Mouse (Mus musculus) intestine, postnatal 0 days (tissue): ENCODE results near the gene Dnajb5. TPM values are rescaled to one million over a fixed set of nuclear protein-coding genes. Genes with fewer than 3 reads are reported as not detected.

Experiments
- ATAC-seq: fragments of 200-750 bp; cut with Nextera tagmentation; 2 replicates; pipeline ENCODE4 v1.8.0; 2017; ENCODE audit warnings: mild to moderate bottlenecking, moderate TSS enrichment, moderate library complexity
- H3K27ac ChIP-seq: fragments of 300-500 bp; sonication (generic); 2 replicates; pipeline ENCODE4 v1.5.1; 2014; ENCODE audit warnings: mild to moderate bottlenecking, low read depth, low read length, moderate library complexity
- H3K27me3 ChIP-seq: fragments of 300-500 bp; sonication (generic); replicated peaks from 2 replicates; pipeline ENCODE4 v1.6.1; 2014; ENCODE audit warnings: low read length, mixed read lengths; ENCODE audit not compliant: control insufficient read depth, insufficient read depth
- H3K36me3 ChIP-seq: fragments of 300-500 bp; sonication (generic); 2 replicates; pipeline ENCODE4 v1.6.1; 2014; ENCODE audit warnings: mild to moderate bottlenecking, moderate library complexity; ENCODE audit not compliant: control insufficient read depth, insufficient read depth
- H3K4me1 ChIP-seq: fragments of 300-500 bp; sonication (generic); replicated peaks from 2 replicates; pipeline ENCODE4 v1.6.1; 2014; ENCODE audit warnings: antibody characterized with exemption, low read length, mixed read lengths; ENCODE audit not compliant: control insufficient read depth, insufficient read depth
- H3K4me2 ChIP-seq: fragments of 300-500 bp; sonication (generic); replicated peaks from 2 replicates; pipeline ENCODE4 v1.6.1; 2014; ENCODE audit warnings: low read depth, mild to moderate bottlenecking, moderate library complexity
- H3K4me3 ChIP-seq: fragments of 300-500 bp; sonication (generic); 2 replicates; pipeline ENCODE4 v1.5.1; 2014; ENCODE audit warnings: low read depth, low read length
- H3K9ac ChIP-seq: fragments of 300-500 bp; sonication (generic); 2 replicates; pipeline ENCODE4 v1.6.1; 2014; ENCODE audit warnings: mild to moderate bottlenecking, low read depth, low read length
- H3K9me3 ChIP-seq: fragments of 300-500 bp; sonication (generic); 2 replicates; pipeline ENCODE4 v1.6.1; 2016; ENCODE audit warnings: mixed run types; ENCODE audit not compliant: control insufficient read depth
- CTCF ChIP-seq: sonication (generic); IDR thresholded peaks from 2 replicates; pipeline ENCODE4 v1.5.1; 2016; ENCODE audit warnings: low read depth, mild to moderate bottlenecking, control low read depth, antibody characterized with exemption, moderate library complexity
- WGBS: fragments of 180-500 bp; shearing (Covaris S2); extraction: QIAGEN DNeasy Blood & Tissue Kit; methylation state at CpG from one replicate; pipeline ENCODE4 v1.1.7; 2014; 5-methylcytosine and 5-hydroxymethylcytosine counted together
- polyA plus RNA-seq: library from polyadenylated mRNA; unstranded; fragments of >200 nt; fragmentation: Nextera tagmentation; extraction: Ambion mirVana; gene quantifications from 2 replicates; pipeline ENCODE4 v1.2.1, GENCODE M21; 2015

Dnajb5 gene
- polyA plus RNA-seq, 1 experiment from 2014 or later = 8.8 TPM

DNA sequence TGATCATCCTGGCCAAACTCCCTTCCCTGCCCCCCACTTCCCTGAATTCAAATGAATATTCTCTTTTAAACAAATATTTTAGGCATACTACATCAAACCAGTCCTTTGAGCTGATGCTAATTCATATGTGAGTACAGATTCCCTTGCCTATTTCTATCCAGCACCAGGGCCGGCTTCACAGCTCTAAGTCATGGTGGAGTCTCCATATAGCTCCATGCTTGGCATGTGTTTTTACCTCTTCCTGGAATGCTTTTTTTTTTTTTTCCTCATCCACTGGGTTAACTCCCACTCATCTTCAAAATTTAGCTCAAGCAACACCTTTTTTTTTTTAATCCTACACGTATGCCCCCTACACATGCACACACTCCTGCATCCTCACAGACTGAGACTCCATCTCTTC is 28.1 kb upstream of the Dnajb5 start:
- Histone ChIP-seq H3K4me1 (0 out of 2 replicates have a peak, but pooled peaks cover 4% of the 10 kb centered on the region), H3K27ac (no peak overlapping the region), H3K9ac (no peak overlapping the region), H3K27me3 (peaks cover 23% of the 10 kb centered on the region), H3K4me3 (no peak overlapping the region), H3K4me2 (no peak overlapping the region), H3K36me3 (no peaks in the 10 kb centered on the region), H3K9me3 (no peaks in the 10 kb centered on the region)
- 79% methylated on average over 2 of the region's 2 CpGs for WGBS
- TF ChIP-seq CTCF = no peak
- ATAC-seq = no peak

DNA sequence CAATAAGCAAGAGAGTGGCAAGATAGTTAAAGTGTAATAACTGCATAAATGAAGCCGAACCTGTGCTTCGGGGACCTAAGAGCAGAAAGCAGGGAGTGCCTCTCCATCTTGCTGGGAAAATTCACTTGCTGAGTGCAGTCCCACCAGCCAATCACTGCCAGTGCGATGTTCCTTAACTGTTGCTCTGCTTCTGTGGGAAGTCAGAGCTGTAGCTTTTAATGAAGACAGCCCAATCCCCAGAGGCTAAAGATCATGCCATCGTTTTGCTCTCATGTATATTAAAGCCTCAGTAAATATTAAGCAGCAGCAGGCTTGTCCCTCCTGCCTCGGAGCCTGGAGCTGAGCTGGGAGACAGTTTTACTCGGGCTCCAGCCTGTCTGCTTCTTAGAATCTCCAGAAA is 27.6 kb upstream of the Dnajb5 start:
- H3K9ac ChIP-seq = no peak overlapping the region
- WGBS = 57% methylated on average over 6 of the region's 6 CpGs
- no peaks in the 10 kb centered on the region for H3K9me3 ChIP-seq
- no peaks in the 10 kb centered on the region for H3K36me3 ChIP-seq
- no peak overlapping the region for H3K4me3 ChIP-seq
- no peak for TF ChIP-seq CTCF
- H3K4me1 ChIP-seq = 0 out of 2 replicates have a peak, but pooled peaks cover 4% of the 10 kb centered on the region
- H3K4me2 ChIP-seq = no peak overlapping the region
- ATAC-seq = no peak
- no peak overlapping the region for H3K27ac ChIP-seq
- peaks cover 19% of the 10 kb centered on the region; the same call in 1 of the 2 replicates for H3K27me3 ChIP-seq

GRCm38 (mm10) chr4:42922461-42922860 is 27.2 kb upstream of the Dnajb5 start:
- H3K4me1 ChIP-seq = 0 out of 2 replicates have a peak, but pooled peaks cover 1% of the 10 kb centered on the region
- no peak overlapping the region for H3K27ac ChIP-seq
- no peaks in the 10 kb centered on the region for H3K9me3 ChIP-seq
- ATAC-seq = no peak
- peaks cover 15% of the 10 kb centered on the region; the same call in 1 of the 2 replicates for H3K27me3 ChIP-seq
- no peak overlapping the region for H3K4me3 ChIP-seq
- TF ChIP-seq CTCF = no peak
- H3K4me2 ChIP-seq = no peak overlapping the region
- 78% methylated on average over 8 of the region's 8 CpGs for WGBS
- no peak overlapping the region for H3K9ac ChIP-seq
- no peaks in the 10 kb centered on the region for H3K36me3 ChIP-seq

DNA sequence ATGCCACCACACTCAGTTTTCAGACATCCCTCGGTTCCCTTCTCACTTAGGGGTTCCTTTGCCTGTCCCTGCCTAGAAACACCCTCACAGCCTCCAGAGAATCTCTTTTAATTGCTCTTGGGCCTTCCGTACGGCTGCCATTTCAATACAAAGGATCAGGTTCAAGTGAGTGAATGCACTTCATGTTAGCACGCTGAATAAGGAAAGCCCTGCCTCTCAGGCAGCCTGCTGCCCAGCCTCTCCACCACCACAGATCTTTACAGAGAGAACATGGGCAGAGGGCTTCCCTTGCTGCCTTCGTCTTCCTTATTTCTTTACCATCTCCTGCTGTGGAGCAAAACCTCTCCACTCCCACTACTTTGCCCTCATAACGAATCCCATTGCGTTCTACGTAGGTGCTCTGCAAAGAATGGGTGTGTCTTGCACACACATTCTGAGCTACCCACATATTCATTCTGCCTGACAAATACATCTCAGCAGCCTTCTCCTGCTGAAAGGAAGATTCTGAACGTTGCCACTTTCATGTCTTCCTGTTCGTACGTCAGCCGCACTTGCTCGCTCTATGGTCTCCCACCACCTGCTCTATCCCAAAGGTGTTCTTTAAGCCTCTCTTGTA is 25.4 kb upstream of the Dnajb5 start:
- no peak overlapping the region for H3K9ac ChIP-seq
- no peaks in the 10 kb centered on the region for H3K4me1 ChIP-seq
- H3K27me3 ChIP-seq = no peaks in the 10 kb centered on the region; the same call in 1 of the 2 replicates
- no peak overlapping the region for H3K4me3 ChIP-seq
- WGBS = 77% methylated on average over 13 of the region's 13 CpGs
- no peaks in the 10 kb centered on the region for H3K9me3 ChIP-seq
- no peaks in the 10 kb centered on the region for H3K36me3 ChIP-seq
- TF ChIP-seq CTCF = no peak
- no peak overlapping the region for H3K27ac ChIP-seq
- no peak overlapping the region for H3K4me2 ChIP-seq
- no peak for ATAC-seq

DNA sequence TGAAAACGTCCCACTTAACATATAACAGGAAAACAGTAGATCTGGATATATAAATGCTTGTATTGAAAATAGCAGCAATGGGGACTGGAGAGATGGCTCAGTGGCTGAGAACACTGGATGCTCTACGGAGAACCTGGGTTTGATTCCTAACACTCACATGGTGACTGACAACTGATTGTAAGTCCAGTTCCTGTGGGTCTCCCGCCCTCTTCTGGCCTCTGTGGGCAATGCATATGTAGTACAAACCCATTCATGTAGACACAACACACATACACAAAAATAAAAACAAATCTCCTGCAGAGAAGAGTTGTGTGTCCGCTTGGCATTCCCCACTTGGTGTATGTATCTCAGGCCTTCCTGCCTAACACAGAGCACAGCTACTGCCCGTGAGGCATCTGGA is 21.4 kb upstream of the Dnajb5 start:
- H3K4me2 ChIP-seq = no peak overlapping the region
- no peaks in the 10 kb centered on the region for H3K9me3 ChIP-seq
- no peaks in the 10 kb centered on the region for H3K4me1 ChIP-seq
- 80% methylated on average over 5 of the region's 5 CpGs for WGBS
- no peak overlapping the region for H3K9ac ChIP-seq
- H3K36me3 ChIP-seq = no peaks in the 10 kb centered on the region
- H3K27ac ChIP-seq = no peak overlapping the region
- ATAC-seq = no peak
- peak; percentile 39 for TF ChIP-seq CTCF
- no peaks in the 10 kb centered on the region for H3K27me3 ChIP-seq
- no peak overlapping the region for H3K4me3 ChIP-seq

DNA sequence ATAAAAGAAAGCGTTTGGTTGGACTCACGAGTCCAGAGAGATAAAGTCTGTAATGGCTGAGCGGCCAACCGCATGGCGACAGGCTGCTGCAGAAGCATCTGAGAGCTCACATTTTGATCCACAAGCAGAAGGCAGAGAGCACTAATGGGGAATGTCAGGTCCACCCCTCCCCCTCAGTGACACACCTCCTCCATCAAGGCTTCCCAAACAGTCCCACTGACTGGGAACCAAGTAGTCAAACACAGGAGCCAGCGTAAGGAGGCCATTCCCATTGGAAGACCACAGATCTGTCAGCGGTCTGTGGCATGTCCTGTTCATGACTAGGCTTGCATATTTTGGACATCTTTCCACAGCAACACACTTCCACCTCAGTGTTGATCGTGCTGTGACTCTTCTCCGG is 20.7 kb upstream of the Dnajb5 start:
- WGBS = 92% methylated on average over 9 of the region's 9 CpGs
- no peak overlapping the region for H3K4me3 ChIP-seq
- no peaks in the 10 kb centered on the region for H3K4me1 ChIP-seq
- H3K36me3 ChIP-seq = no peaks in the 10 kb centered on the region
- H3K9me3 ChIP-seq = no peaks in the 10 kb centered on the region
- H3K9ac ChIP-seq = no peak overlapping the region
- TF ChIP-seq CTCF = no peak
- no peak overlapping the region for H3K27ac ChIP-seq
- H3K4me2 ChIP-seq = no peak overlapping the region
- no peaks in the 10 kb centered on the region for H3K27me3 ChIP-seq
- no peak for ATAC-seq
